In the genomic region with DNA sequence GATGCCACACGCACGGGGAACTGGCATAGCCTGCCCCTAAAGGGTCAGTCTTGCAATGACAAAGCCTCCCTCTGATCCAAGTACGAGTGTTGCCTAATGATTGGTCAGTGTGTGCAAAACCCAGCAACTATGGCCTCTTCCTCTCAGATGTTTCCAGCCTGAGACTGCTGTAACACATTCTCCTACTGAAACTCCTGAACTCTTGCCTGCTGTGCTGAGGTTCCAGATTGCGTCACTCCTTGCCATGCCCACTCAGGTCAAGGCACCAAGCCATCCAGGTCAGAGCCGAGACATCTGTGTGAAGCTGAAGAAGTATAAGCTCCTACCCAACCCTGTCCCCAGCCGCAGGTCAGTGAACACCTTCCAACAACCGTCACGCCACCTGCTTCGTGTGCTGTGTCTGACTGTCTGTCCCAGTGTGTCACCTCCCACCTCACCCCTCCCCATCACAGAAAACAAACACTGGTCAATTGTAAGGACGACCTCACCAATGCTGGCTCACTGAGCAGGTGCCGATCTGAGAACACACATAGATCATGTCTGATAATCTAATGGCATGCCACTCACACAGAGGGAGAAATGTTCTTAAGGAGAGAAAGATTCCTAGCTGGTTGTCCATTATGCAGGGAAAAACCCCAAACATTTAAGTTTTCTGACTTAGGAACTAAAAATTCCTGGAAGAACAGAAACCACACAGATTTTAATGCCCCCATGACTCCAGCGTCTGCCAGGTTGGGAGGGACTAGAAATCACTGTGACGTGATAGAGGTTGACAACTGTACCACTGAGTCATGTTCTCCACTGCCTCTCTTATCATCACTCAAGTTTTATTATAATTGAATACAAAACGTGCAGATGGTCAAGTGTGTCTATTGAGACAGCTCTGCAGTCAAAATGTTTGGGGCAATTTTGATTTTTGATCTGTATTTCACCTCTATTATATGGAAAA, we compare ENCODE assay signal across 14 mouse cellular contexts. TPM values are rescaled to one million over a fixed set of nuclear protein-coding genes. Genes with fewer than 3 reads are reported as not detected.
DNase-seq lines count a peak whose midpoint lies in the region; ATAC-seq and TF ChIP-seq lines count a peak whose summit lies in the region.
"Had no signal": no experiment of that assay in that cellular context is flagged by ENCODE, and none has a peak within 500 bp of the region (broad histone marks: within the 10 kb centered on the region; RNA-seq: fewer than 3 reads in every experiment).

No protein-coding gene starts in this region.

- H3K9me3 ChIP-seq in kidney, embryonic 15.5 days (replicated peaks) = no peaks in the 10 kb centered on the region
- H3K9me3 ChIP-seq: embryonic facial prominence, embryonic 10.5 days; heart, embryonic 12.5 days; midbrain, embryonic 10.5 days had no signal

- ATAC-seq in kidney, embryonic 15.5 days (replicated peaks; ENCODE audit: low FRiP score) = 0 out of 2 replicates have a peak, but pooled peaks have one; percentile 18
- ATAC-seq: Patski had no signal

- H3K4me3 ChIP-seq in C2C12 (ENCODE audit: insufficient read depth, poor library complexity, severe bottlenecking) = no peak overlapping the region
- H3K4me3 ChIP-seq in kidney, embryonic 15.5 days (replicated peaks) = no peak overlapping the region
- H3K4me3 ChIP-seq: embryonic facial prominence, embryonic 10.5 days; heart, embryonic 12.5 days; midbrain, embryonic 10.5 days had no signal

- no peaks in the 10 kb centered on the region for H3K79me2 ChIP-seq in C2C12 (ENCODE audit: control insufficient read depth, insufficient read depth)

- no peak overlapping the region for H3K27ac ChIP-seq in kidney, embryonic 15.5 days
- H3K27ac ChIP-seq: embryonic facial prominence, embryonic 10.5 days; midbrain, embryonic 10.5 days had no signal

- no peaks in the 10 kb centered on the region for H3K27me3 ChIP-seq in C2C12 (ENCODE audit: control insufficient read depth, insufficient read depth, insufficient read length)
- H3K27me3 ChIP-seq in kidney, embryonic 15.5 days = no peaks in the 10 kb centered on the region
- H3K27me3 ChIP-seq: heart, embryonic 12.5 days; Patski had no signal

- H3K4me2 ChIP-seq in kidney, embryonic 15.5 days = no peak overlapping the region
- H3K4me2 ChIP-seq: heart, embryonic 12.5 days; lung, embryonic 14.5 days had no signal

- peaks cover 36% of the 10 kb centered on the region for H3K36me3 ChIP-seq in C2C12 (ENCODE audit: control insufficient read depth, insufficient read depth)
- H3K36me3 ChIP-seq in kidney, embryonic 15.5 days = peaks cover 51% of the 10 kb centered on the region

- TF ChIP-seq CTCF in C2C12 (IDR thresholded peaks at IDR 0.05; ENCODE audit: control insufficient read depth, insufficient read depth, insufficient read length) = no peak

- 78% methylated on average over 14 of the region's 14 CpGs for WGBS in kidney, embryonic 15.5 days

- DNase-seq in kidney, adult 18-20 months = peak; percentile 56
- no peak for DNase-seq in kidney, postnatal 10 days
- peak; percentile 65 for DNase-seq in adrenal gland, postnatal 14 days
- DNase-seq in frontal cortex, postnatal 10 days (ENCODE audit: low spot score in 2 of 2) = no peak
- DNase-seq in right cerebral cortex, postnatal 25 days = no peak
- no peak for DNase-seq in heart, adult 9 months (ENCODE audit: low spot score in 2 of 2)
- DNase-seq: cerebellum, adult 9-10 months; lung, embryonic 14.5 days had no signal

- no peak overlapping the region for H3ac ChIP-seq in C2C12 (ENCODE audit: control insufficient read depth, insufficient read length, low read depth)

- H3K79me3 ChIP-seq in C2C12 (ENCODE audit: low read depth) = no peaks in the 10 kb centered on the region

- no peaks in the 10 kb centered on the region for H3K4me1 ChIP-seq in kidney, embryonic 15.5 days
- H3K4me1 ChIP-seq: embryonic facial prominence, embryonic 10.5 days; heart, embryonic 12.5 days; midbrain, embryonic 10.5 days had no signal

- no peak overlapping the region for H3K9ac ChIP-seq in kidney, embryonic 15.5 days
- H3K9ac ChIP-seq: heart, embryonic 12.5 days; lung, embryonic 14.5 days had no signal

TF ChIP-seq in C2C12, 6 proteins besides CTCF, POLR2A, EP300 and RAD21:
- no peak for TF ChIP-seq USF1 (IDR thresholded peaks at IDR 0.05; ENCODE audit: low read depth)
- peak; percentile 7 for TF ChIP-seq MYOD1 (IDR thresholded peaks at IDR 0.05; ENCODE audit: control insufficient read depth, insufficient read length, low read depth)

RNA-seq across cellular contexts. Expression of a gene that starts 9.6 kb away (rescaled TPM):
- polyA plus RNA-seq in C2C12 (2012; fragmentation: generic; extraction: Trizol) = 4.2 TPM
- 21.8 and 26.2 TPM in 2 replicates for total RNA-seq in adrenal gland, postnatal 14 days (2021)
- 33.4 and 35.3 TPM in 2 replicates for polyA plus RNA-seq in kidney, embryonic 15.5 days (2015; fragmentation: Nextera tagmentation; extraction: Ambion mirVana)

RNA-seq across cellular contexts. Expression of a gene that starts 22.3 kb away (rescaled TPM):
- 28.6 TPM for polyA plus RNA-seq in C2C12 (2012; fragmentation: generic; extraction: Trizol)
- total RNA-seq in adrenal gland, postnatal 14 days (2021) = 61.7 and 66.2 TPM in 2 replicates
- polyA plus RNA-seq in kidney, embryonic 15.5 days (2015; fragmentation: Nextera tagmentation; extraction: Ambion mirVana) = 30.3 and 34.9 TPM in 2 replicates

RNA-seq across cellular contexts. Expression of a gene that starts 36.4 kb away (rescaled TPM):
- 6.7 TPM for polyA plus RNA-seq in C2C12 (2012; fragmentation: generic; extraction: Trizol)
- 43.6 and 45.8 TPM in 2 replicates for total RNA-seq in adrenal gland, postnatal 14 days (2021)
- polyA plus RNA-seq in kidney, embryonic 15.5 days (2015; fragmentation: Nextera tagmentation; extraction: Ambion mirVana) = 7.9 and 8.1 TPM in 2 replicates

Comparison
In these comparisons a context has a peak if more than half of its experiments do, and no peak if none do; other contexts are left out.
1. DNase-seq: peak in kidney, adult 18-20 months (single experiment) and adrenal gland, postnatal 14 days (single experiment); none in kidney, postnatal 10 days (single experiment), frontal cortex, postnatal 10 days (0 of 2), right cerebral cortex, postnatal 25 days (single experiment) and heart, adult 9 months (0 of 2).